Mouse (Mus musculus): ENCODE results near the gene Akr1b8.
"Not testable (repeated sequence)": the region's sequence is repeated elsewhere in the genome, so short reads cannot be mapped to it uniquely, and the experiment has no call there.

Akr1b8 gene

DNA sequence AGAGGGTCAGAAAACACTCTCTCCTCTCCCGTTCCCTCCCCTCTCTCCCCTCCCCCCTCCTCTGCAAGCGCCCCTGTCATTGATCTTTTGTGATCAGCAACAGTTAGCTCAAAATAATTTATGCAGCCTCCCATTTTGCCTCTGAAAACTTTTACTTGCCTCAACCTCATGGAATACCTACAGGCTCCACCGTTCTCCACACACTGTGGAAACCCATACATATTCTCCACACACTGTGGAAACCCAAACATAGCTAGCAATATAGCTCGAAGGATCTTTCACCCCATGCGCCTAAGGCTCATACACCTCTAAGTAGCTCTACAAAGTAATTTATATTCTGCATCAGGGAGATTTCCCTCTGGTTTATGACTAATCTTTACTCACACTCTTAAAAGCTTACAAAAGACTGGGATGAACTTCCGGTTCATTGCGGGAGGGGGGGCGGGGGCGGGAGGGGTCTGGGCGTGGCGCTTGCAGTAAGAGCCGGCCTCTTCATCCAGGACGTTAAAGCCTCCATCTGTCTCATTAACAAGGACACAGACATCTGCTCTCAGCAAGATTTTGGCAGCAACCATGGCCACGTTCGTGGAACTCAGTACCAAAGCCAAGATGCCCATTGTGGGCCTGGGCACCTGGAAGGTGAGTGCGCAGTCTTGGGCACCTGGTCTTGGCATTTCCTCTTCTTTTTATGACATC, at the start of gene Akr1b8:
TSS of gene Akr1b8 (plus strand) at position 462 of the 696 bp plus-strand sequence.
- no peak for DNase-seq

DNA sequence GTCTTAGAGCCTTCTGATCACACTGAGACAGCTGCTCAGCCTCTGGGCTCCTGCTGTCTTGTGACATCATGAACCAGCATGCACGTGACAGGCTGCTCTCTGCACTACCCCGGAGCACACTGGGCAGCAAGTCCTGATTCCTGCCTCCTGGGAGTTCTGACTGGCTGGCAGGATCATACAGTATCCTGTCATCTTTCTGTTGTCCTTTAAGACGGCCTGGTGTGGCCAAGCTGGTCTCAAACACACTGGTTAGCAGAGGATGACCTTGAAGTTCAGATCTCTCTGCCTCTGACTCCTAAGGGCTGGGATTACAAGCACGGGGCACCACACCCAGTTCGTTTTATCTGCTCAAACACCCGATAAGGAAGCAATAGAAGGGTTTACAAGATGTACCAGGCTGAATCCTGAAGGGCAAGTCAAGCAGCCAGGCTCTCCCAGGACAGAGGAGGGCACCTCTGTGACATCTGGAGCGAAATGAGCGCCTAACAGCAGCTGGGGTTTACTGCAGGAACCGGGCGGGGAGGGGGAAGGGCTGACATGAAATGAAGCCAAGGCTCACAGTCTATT, 49.2 kb upstream of the Akr1b8 start:
- peak; percentile 33 for DNase-seq

DNA sequence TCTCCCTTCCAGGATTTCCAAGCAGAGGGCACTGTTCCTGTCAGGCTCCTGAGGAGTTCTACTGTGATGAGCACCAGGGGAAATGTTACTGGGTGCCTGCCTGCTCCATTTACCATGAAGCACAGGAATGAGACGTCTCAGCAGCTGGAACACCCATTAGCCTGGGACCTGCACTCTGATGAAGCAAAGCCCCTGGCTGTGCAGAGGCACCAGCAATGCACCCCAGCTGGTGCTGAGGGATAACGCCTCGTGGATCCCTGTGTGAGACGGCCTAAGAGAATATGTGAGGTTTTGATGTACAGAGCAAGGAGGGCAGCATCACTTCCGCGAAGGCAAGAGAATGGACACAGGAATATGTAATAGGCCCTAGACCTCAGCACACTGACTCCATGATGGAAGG, 47.1 kb upstream of the Akr1b8 start:
- DNase-seq = no peak

DNA sequence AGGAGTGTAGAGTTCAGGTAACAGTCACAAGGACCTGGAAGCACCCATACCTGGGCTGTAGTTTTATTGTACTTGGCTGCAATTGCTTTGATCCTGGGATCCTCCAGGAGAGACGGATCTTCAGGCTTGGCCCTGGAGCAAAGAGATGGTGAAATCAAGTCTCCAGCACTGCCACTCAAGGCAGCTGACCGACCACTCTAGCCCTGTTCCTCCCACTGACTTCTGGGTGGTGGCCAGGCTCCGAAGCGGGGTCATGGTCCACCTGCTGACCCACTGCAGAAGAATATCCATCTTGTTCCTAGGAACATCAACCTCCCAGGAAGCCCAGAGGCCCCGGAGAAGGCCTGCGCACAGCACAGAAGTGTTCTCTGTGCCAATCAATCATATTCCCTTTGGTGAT, 44.4 kb upstream of the Akr1b8 start:
- DNase-seq = peak; percentile 22

DNA sequence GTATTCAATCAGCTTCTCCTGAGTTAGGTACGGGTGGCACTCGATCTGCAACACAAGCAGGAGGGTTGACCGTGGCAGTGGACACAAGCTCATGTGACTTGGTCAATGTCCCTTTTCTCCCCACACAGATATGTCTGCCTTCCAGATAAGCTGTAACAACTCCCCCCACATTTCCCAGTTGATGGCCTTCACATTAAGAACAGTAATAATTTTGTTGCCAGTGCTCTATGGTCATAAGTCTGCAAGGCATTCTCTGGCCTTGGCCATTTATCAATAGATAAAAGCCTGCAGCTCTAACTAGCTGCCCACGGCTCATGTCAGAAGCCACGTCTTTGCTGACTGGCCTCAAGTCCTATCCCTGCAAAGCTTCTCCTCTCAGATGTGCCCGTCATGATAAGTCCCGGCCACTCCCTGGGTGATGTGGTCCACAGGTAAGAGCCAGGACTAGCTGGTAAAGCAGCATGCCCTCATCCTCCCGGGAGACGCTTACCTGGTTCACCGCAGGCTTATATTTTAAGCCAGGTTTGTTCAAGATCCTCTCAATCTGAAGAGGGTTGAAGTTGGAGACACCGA, 43.8 kb upstream of the Akr1b8 start:
- no peak for DNase-seq

DNA sequence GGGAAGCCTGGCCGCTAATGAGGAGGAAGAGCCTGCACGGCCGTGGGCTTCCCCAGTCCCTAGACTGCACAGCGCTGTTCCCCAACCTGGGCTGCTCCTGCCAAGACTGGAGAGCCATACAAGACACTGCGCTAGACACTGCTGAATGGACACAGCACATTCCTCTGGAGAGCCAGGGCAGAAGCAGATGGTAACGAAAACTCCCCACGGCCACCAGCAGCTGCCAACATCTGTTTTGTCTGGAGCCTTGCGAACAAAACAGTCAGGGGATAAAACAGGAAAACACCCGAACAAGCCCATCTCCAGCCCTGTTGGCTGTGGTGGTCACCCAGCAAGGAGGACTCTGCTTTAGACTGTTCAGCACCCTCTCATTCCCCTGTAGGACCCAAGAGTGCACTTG, 40.5 kb upstream of the Akr1b8 start:
- DNase-seq = peak; percentile 23

DNA sequence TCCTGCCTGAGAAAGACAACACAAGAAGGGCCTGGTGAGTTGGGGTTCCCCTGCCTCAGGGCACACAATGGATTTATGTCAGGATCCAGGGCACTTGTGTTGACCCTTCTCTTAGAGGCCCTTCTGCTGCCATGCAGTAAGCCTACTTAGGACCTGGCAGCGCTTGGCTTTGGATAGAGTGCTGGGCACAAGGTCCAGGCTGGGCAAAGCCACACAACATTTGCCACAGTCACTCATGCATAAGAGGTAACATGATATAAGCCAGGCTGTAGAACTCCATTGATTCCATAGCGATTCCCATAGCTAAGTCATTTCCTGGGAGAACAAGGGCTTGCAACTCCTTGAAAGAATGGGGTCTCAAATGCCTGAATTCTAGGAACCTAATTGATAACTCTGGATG, 40.0 kb upstream of the Akr1b8 start:
- no peak for DNase-seq

DNA sequence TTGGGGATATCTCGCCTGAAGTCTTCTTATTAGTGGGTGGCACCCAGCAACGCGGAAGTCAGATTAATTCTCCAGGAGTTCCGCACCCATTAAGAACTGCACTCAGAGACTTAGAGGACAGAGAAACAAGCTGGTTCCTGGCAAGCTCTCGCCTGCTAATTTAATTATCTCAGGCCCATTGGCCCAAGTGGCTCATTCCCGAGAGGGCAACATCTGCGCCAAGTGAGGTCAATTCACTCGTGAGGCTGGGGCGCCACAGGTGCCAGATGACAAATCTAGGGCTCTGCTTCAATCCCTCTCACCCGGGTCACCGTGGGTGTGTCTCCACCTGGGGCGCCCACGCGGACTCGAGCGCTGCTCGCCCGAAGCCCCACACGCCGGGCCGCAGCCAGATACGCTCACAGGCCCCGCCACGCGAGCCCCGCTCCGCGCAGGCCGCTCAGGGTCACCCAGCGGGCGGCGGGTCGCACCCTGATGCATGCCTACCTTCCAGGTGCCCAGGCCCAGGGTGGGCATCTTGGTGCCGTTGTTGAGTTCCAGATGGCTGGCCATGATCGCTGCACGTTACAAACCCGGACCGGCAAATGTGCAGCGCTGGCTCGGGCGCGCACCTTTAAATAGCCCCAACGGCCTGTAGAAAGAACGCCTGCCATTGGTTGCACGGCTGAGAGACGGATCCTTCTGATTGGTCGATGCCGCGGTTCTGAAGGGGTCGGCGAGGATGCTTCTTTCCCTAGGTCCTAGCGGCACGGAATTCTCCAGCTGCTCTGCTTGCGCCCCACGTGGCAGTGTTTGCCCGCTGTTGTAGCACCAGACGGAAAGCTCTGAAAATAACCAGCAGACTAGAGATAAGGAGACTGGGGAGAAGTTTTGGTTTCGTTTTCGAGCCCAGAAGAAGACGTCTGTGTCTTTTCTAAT, 36.8 kb upstream of the Akr1b8 start, which contains the start of gene Akr1b3:
TSS of gene Akr1b3 (minus strand) at position 625 of the 918 bp plus-strand sequence.
- peak; percentile 90 for DNase-seq

DNA sequence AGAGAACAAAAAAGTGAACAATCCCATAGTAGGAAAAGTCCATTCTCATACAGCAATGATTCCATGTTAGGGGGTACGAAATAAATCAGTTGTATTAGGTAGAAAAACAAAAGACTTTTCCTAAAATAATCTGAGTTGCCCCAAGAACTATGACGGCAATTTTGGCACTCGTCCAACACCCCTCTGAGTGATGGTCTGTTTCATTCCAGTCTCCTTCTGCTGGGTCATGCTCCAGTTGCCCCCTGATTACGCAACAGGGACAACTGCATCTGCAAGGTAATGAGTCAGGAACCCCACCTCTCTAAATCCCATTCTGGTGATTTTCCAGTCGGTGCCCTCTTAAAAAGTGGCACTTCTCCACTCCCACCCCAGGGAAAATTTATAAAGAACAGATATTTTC, 35.7 kb upstream of the Akr1b8 start:
- DNase-seq = peak; percentile 44

DNA sequence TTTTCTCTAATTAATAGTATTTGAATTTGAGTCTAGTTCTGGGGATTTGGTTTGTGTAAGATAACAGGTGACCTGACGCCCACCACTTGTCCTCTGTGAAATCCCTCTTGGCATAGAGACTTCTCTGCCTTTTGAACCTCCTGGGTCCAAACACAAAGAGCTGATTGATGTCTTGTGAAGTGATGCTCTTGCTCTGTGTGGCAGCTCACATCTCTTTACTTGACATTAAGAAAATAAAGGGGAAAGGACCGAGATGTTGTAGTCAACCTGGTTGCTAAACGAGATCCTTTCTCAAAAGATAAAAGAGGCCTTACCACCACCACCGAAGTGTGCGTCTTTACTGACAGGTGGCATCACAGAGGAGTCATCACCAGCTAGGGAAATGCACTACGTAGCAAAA, 35.3 kb upstream of the Akr1b8 start:
- no peak for DNase-seq

DNA sequence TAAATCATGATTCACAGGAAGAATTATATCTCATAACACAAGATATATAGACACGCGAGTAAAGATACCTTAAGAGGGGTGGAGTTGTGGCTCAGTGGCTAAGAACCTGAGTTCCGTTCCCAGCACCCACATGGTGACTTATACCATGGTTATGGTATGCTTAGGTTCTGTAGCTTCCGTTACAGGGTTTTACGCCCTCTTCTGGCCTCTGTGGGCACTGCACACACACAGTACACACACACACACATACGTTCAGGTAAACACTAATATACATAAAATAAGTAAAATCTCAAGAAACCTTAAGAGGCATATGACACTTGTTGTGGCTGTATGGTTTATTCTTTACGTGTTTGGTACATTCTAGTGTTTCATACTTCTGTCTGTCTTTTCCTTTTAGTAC, 31.8 kb upstream of the Akr1b8 start:
- no peak for DNase-seq

DNA sequence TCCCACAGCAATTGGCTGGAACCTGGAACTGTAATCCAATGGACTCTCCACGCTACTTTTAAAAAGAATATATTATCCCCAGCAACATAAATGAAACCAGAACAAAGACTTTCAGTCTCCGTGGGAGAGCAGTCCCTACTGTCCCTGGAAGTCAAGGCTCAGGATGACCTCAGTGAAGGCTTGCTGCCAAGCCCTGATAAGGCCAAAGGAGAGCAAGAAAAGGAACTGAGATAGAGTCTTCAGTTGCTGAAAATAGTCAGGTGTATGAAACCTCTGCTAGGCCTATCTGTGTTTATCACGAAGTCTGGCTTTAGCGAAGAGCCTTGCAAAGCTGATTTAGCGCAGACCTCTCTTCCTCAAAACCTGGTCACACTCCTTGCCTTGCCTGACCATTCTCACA, 22.5 kb upstream of the Akr1b8 start:
- no peak for DNase-seq

DNA sequence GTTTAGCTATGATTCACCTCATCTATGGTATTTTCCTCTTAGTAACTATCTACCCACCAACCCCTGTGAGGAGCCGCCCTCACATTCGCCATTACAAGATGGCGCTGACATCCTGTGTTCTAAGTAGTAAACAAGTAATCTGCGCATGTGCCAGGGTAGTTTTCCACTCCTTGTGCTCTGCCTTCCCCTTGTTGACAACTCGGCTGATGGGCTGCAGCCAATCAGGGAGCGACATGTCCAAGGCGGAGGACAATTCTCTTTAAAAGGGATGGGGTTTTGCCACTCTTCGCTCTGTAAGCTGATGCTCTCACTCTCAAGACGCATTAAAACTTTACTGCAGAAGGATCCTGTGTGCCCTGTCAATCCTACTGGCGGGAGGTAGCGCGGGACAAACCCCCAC, 22.1 kb upstream of the Akr1b8 start:
- DNase-seq = not testable (repeated sequence)

DNA sequence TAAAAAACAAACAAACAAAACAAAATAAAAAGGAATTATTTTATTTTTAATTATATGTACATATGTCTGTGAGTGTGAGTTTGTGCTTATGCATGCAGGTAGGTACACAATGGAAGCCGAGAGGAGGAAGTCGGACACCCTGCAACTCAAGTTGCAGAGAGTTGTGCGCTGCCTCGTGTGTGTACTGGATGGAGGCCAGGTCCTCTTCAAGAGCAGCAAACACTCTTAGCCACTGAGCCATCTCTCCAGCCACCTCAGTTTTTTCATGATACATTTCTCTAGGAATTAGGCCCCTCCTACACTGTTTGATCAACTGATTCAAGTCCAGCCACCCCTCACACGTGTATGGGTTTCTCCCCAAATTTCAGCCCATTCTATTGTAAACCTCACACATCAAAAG, 19.2 kb upstream of the Akr1b8 start:
- peak; percentile 28 for DNase-seq

DNA sequence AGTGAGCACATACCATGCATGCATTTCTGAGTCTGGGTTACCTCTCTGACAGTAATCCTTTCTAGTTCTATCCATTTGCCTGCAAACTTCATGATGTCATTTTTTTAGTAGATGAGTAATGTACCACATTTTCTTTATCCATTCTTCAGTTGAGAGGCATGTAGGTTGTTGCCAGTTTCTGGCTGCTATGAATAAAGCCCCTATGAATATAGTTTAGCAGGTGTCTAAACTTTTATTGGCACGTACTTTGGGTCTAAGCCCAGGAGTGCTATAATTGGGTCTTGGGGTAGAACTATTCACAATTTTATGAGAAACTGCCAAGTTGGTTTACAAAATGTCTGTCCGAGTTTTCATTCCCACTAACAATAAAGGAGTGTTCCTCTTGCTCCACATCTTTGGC, 16.1 kb upstream of the Akr1b8 start:
- DNase-seq = no peak

DNA sequence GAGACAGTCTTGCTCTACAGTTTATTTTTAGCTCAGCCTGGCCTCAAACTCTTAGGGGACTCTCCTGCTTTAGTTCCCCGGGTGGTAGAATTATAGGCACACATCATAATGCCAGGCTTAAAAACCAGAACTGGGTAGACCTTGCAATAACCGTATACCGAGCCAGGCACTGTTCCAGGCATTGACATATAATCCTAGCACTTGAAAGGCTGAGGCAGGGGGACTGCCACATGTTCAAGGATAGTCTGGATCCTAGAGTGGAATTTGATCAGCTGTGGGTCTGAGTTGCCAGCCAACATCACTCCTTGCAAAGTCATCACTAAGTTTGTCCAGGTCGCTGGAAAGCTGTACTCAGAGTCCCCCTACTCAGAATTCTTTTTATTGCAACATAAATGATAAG, 11.9 kb upstream of the Akr1b8 start:
- DNase-seq = no peak

DNA sequence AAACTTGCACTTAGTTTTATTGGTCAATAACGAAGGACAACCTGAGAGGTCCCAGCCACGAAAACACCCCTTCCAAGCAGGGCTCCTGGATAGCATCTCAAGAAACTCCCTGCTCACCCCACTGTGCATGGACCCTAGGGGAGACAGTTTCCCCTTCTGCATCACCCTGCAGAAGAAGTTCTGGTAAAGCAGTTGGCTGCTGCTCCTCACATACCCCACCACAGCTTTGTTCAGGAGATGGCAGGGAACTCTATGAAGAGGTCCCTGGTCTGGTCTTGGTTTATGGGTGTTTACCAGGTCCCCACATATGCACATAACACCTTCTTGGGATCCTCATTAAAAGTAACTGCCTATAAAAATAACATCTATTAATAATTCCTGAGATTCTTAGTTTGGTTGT, 11.4 kb upstream of the Akr1b8 start:
- DNase-seq = no peak

DNA sequence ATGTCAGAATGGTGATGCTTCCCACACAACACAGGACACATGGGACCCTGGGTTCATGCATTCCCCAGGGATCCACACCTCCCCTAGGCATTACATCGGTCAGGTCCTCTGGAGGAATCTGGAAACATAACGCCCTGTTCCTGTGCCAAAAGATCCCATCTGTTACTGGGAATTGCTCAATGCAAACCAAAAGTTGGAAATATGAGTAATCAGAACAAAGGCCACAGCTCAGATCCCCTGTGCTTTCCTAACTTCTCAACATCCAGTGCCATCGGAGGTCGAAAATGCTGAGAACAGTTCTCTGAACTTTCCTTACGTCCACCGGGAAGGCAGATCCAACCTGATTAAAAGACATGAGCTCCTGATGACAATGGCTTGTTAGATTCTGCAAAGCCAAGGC, 10.5 kb upstream of the Akr1b8 start:
- DNase-seq = peak; percentile 27

DNA sequence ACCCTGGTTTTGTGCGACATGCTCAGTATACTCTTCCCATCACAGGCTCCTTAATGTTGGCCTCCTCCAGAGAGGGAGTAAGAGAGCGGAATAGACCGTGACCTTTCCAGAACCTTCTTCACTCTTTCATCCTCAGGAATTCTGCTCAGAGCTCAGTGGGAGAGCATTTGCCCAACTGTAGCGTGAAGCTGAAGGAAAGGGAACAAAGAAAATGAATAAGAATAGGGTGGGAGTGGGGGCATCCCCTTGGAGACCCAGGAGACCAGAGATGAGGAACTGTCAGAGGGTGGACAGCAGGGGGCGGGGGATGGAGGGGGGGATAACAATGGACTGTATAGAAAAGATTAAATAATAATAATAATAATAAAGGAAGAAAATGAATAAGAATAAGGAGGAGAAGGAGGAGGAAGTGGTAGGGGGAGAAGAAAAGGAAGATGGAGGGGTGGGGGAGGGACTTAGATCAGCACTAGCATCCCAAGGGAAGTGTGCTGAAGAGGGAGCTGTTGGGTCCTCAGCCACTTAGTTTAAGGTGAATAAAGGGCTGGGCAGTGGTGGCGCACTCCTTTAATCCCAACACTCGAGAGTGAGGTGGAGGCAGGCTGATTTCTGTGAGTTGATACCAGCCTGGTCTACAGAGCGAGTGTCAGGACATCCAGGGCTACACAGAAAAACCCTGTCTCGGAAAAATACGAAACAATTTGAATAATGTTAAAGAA, 9.6 kb upstream of the Akr1b8 start:
- DNase-seq = no peak

DNA sequence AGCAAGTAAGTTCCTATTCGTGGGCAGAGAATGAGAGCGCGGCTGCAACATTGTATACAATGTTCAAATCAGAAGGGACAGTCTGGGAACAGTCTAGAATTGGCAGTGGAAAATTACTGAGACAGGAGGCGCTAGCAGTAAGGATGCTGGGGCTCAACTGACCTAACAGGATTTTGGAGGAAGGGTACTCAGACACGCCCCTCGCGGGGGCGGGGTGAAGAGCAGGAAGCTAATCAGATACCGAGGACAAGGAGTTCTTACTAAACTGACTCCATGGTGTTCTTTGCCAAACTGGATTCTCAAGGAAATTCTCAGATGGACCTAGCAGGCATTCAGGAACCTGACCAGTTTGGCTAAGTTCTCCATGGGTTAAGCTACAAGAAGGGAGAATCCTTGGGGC, 9.0 kb upstream of the Akr1b8 start:
- DNase-seq = peak; percentile 30

DNA sequence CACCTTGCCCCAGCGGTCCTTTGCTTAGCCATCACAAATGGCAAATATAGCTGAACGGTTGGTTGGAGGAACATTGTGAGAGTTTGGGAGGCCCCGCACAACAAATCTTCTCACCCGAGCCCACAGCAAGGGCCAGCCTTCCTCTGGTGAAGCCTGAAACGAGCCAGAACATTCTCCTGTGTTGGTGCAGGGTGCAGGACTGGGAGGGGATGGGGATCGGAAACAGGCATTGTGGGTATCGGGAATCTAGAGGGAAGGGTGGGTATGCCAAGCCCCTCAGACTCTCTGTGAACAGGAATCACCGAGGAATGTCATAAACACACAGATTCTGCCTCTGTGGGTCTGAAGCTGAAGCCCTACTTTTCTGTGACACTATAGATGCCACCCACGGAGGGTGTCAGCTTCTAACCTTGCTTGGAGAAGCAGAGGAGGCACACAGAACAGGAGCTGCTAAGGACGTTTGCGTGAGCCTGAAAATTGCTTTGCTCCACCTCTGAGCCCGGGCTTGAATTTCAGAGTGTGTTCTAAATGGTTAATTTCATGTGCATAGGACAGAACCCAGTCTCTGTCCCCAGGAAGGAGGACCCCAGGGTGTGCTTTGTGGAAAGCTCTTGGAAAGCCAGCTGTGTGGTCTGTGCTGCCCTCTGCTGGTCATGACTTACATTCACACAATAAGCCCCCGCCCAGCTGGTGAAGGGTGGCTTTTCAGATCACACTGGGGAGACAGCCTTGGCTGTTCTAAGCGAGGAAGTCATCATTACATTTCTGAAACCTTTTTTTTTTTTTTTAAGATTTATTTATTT, 7.6 kb upstream of the Akr1b8 start:
- peak; percentile 83 for DNase-seq

All from lung, postnatal 14 days (tissue).